Mouse (Mus musculus) kidney, postnatal 10 days (tissue): ENCODE measurements at regions not wholly inside any gene's neighbourhood (a gene's known extent, or its start where the extent isn't known, plus 50 kb on each side); places are given as distances from the start of the nearest gene placed in this dataset.

ENCODE experiments used
- DNase-seq: peaks from one replicate; pipeline ENCODE4 v3.0.0; 2021; ENCODE audit warnings: mixed read lengths

DNA sequence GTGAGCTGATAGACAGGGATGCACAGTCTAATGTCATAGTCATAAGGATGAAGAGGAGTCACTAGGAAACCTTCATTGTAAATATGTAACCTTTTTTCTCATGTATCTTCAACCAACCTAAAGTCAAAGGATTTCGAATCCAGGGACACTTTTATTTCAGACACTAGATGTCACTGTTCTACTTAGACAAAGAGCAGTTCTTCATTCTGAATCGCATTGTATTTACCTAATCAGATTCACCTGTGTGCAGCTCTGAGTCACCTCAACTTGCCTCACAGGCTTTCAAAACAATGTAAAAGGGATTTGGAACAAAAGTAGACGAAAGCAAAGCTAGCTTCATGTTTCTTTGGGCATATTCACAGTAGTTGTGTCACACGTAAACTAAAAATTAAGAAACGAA lies 57.3 kb upstream of the Erbb4 start:
- DNase-seq: no peak
